Mouse (Mus musculus) midbrain, embryonic 15.5 days (tissue): ENCODE measurements at regions not wholly inside any gene's neighbourhood (a gene's known extent, or its start where the extent isn't known, plus 50 kb on each side); places are given as distances from the start of the nearest gene placed in this dataset.
A peak's percentile ranks its signal among the peaks of the same experiment; 100 is the strongest.

Source experiments
- ATAC-seq: fragments of 200-750 bp; cut with Nextera tagmentation; replicated peaks from 2 replicates; pipeline ENCODE4 v1.8.0; 2017; ENCODE audit warnings: moderate TSS enrichment
- H3K27ac ChIP-seq: fragments of 300-500 bp; sonication (generic); 2 replicates; pipeline ENCODE4 v1.5.1; 2015; ENCODE audit warnings: mild to moderate bottlenecking, inconsistent platforms
- H3K27me3 ChIP-seq: fragments of 300-500 bp; sonication (generic); replicated peaks from 2 replicates; pipeline ENCODE4 v1.6.1; 2015; ENCODE audit warnings: inconsistent platforms
- H3K36me3 ChIP-seq: fragments of 300-500 bp; sonication (generic); replicated peaks from 2 replicates; pipeline ENCODE4 v1.6.1; 2015; ENCODE audit warnings: inconsistent platforms
- H3K4me1 ChIP-seq: fragments of 300-500 bp; sonication (generic); 2 replicates; pipeline ENCODE4 v1.6.1; 2015; ENCODE audit warnings: inconsistent platforms
- H3K4me2 ChIP-seq: fragments of 300-500 bp; sonication (generic); 2 replicates; pipeline ENCODE4 v1.6.1; 2015; ENCODE audit warnings: inconsistent platforms, mild to moderate bottlenecking, moderate library complexity
- H3K4me3 ChIP-seq: fragments of 300-500 bp; sonication (generic); 2 replicates; pipeline ENCODE4 v1.5.1; 2015; ENCODE audit warnings: mild to moderate bottlenecking, inconsistent platforms
- H3K9ac ChIP-seq: fragments of 300-500 bp; sonication (generic); 2 replicates; pipeline ENCODE4 v1.6.1; 2015; ENCODE audit warnings: mild to moderate bottlenecking, inconsistent platforms
- H3K9me3 ChIP-seq: fragments of 300-500 bp; sonication (generic); 2 replicates; pipeline ENCODE4 v1.6.1; 2016; ENCODE audit warnings: inconsistent platforms
- WGBS: fragments of 180-500 bp; shearing (Covaris S2); methylation state at CpG from one replicate; pipeline ENCODE4 v1.1.7; 2015; ENCODE audit warnings: mixed read lengths; 5-methylcytosine and 5-hydroxymethylcytosine counted together

DNA sequence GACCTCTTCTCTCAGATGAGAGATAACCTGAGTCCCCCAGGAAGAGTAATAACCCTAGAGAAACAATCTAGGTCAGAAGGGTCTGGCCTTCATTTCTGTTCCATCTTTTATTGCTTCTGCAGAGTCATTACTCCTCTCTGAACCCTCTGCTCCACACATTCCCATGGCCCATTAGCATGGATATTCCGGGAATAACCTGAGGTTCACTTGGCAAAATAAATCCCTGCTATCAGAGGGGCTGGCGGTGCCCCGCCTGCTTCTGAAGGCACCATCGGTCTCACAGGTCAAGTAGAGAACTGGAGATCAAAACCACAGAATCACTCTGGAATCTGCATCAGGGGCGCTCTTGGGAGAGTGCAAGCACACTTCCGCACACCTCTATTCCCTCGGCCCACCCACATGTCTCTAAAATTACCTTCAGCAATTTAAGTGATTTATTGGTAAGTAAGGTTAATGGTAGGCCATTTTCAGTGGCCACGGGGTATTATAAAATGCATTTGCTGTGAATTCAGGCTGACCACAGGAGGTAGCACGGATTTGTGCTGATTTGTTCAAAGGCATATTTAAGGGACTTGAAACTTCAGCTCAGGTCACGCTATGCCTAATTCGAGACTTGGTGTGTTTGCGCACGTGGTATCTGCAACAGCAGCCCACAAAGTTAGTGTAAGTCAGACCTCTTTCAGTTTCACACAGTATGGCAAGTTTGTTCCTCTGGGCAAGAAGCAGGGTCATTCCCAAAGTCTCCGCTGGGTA lies 243.4 kb upstream of the Adcy2 start:
- Histone ChIP-seq H3K9me3 (no peaks in the 10 kb centered on the region), H3K27me3 (no peaks in the 10 kb centered on the region), H3K4me1 (no peaks in the 10 kb centered on the region), H3K36me3 (no peaks in the 10 kb centered on the region), H3K4me2 (no peak overlapping the region), H3K4me3 (no peak overlapping the region), H3K9ac (no peak overlapping the region), H3K27ac (no peak overlapping the region)
- 86% methylated on average over 14 of the region's 14 CpGs for WGBS
- no peak for ATAC-seq

DNA sequence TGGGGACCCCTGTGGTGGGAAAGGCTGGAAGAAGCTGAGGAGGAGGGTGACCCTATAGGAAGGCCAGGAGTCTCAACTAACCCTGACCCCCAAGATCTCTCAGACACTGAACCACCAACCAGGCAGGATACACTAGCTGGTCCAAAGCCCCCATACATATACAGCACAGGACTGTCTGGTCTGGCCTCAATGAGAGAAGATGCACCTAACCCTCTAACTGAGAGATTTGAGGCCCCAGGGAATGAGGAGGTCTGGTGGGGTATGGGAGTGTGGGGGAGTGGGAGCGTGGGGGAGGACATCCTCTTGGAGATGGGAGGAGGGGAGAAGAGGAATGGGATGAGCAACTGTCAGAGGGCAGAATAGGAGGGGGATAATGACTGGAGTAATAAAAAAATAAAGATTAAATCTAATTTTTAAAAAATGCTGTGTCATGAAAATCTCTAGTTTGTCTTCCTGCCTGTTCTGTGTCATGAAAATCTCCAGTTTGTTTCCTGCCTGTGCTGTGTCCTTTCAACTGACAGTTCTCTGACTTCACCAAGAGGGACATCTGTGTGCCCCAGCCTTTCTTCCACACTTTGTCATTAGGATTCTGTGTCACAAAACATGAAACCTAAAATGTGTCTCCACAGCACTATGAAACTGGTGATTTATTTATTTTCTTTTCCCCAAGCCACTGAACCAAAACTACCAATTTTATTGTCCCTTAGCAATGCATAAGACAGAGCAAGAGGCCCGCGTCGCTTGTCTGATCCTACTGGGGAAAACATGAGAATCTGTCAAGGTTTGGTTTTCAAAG lies 251.2 kb upstream of the Adcy2 start:
- no peak overlapping the region for H3K4me3 ChIP-seq

DNA sequence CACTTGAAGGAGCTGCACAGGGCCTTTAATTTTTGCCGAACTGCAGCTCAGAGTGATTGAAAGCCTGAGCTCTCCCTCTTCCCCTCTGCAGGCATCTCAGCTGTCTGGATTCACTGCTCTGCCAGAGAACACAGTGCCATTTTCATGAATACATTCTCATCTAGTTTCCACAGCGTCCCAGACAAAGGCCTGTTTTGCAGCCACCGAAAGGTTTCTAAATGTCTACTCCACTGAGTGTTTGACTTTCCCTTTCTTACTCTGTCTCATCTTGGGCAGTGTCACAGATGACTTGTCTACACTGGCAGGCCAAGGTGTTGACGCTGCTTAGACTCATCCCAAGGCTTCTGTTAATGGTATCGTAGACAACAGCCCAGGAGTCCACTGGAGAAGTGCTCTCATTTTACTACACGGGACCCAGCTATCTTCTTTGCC lies 251.8 kb upstream of the Adcy2 start:
- Histone ChIP-seq H3K9ac (no peak overlapping the region), H3K4me1 (no peaks in the 10 kb centered on the region), H3K27me3 (no peaks in the 10 kb centered on the region), H3K27ac (no peak overlapping the region; the same call in 1 of the 2 replicates), H3K36me3 (no peaks in the 10 kb centered on the region), H3K9me3 (no peaks in the 10 kb centered on the region), H3K4me3 (no peak overlapping the region), H3K4me2 (no peak overlapping the region)
- 67% methylated on average over 6 of the region's 6 CpGs for WGBS
- ATAC-seq: peak; percentile 29

More for the DNA sequence above, 251.2 kb upstream of the Adcy2 start:
- Histone ChIP-seq H3K9me3 (no peaks in the 10 kb centered on the region), H3K36me3 (no peaks in the 10 kb centered on the region), H3K4me1 (no peaks in the 10 kb centered on the region), H3K27me3 (no peaks in the 10 kb centered on the region), H3K4me2 (no peak overlapping the region), H3K27ac (no peak overlapping the region; the same call in 1 of the 2 replicates), H3K9ac (no peak overlapping the region)
- ATAC-seq: no peak
- 84% methylated on average over 4 of the region's 4 CpGs for WGBS

DNA sequence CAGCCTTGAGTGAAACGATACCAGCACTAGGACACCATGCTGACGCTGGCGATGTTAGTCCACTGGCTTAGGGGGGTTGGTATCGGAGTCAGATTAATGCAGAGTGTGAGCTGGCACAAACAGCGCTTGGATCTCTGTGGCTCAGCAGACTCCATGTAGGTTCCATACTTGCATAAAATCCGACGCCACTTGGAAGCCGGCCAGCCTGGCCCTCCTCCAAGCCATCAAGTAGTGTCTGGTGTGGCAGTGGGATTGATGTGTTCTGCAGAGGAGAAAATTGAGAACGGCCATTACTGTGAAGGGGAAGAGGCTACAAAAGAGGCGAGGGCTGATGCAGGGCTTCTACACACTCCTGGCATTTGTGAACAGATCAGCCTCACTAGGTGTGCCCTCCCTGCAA lies 253.0 kb upstream of the Adcy2 start:
- Histone ChIP-seq H3K9ac (no peak overlapping the region), H3K36me3 (no peaks in the 10 kb centered on the region), H3K4me1 (no peaks in the 10 kb centered on the region), H3K4me3 (no peak overlapping the region), H3K27ac (no peak overlapping the region), H3K27me3 (no peaks in the 10 kb centered on the region), H3K4me2 (no peak overlapping the region), H3K9me3 (no peaks in the 10 kb centered on the region)
- 73% methylated on average over 10 of the region's 10 CpGs for WGBS
- ATAC-seq: peak; percentile 86

- no peaks in the 10 kb centered on the region for H3K4me1 ChIP-seq
- no peak overlapping the region for H3K27ac ChIP-seq
- H3K36me3 ChIP-seq: no peaks in the 10 kb centered on the region
- no peak overlapping the region for H3K9ac ChIP-seq
- no peak overlapping the region for H3K4me3 ChIP-seq
- peak; percentile 69 for ATAC-seq
- H3K9me3 ChIP-seq: no peaks in the 10 kb centered on the region
- no peaks in the 10 kb centered on the region for H3K27me3 ChIP-seq
- H3K4me2 ChIP-seq: no peak overlapping the region
- 45% methylated on average over 5 of the region's 5 CpGs for WGBS
These were observed 261.1 kb upstream of the Adcy2 start for GRCm38 (mm10) chr13:69260485-69260884.

- peak; percentile 65; the same call in 1 of the 2 replicates for ATAC-seq
- Histone ChIP-seq H3K36me3 (no peaks in the 10 kb centered on the region), H3K27me3 (no peaks in the 10 kb centered on the region), H3K4me3 (no peak overlapping the region), H3K27ac (no peak overlapping the region), H3K4me2 (no peak overlapping the region), H3K9me3 (no peaks in the 10 kb centered on the region), H3K4me1 (no peaks in the 10 kb centered on the region), H3K9ac (no peak overlapping the region)
- WGBS: 52% methylated on average over 4 of the region's 4 CpGs
These were observed 261.6 kb upstream of the Adcy2 start for GRCm38 (mm10) chr13:69260972-69261371.

- Histone ChIP-seq H3K4me3 (no peak overlapping the region), H3K36me3 (no peaks in the 10 kb centered on the region), H3K4me1 (no peaks in the 10 kb centered on the region), H3K9me3 (no peaks in the 10 kb centered on the region), H3K4me2 (no peak overlapping the region), H3K27ac (no peak overlapping the region), H3K27me3 (no peaks in the 10 kb centered on the region), H3K9ac (no peak overlapping the region)
- no peak for ATAC-seq
- WGBS: 79% methylated on average over 3 of the region's 3 CpGs
These were observed 264.4 kb upstream of the Adcy2 start for GRCm38 (mm10) chr13:69263722-69264121.

DNA sequence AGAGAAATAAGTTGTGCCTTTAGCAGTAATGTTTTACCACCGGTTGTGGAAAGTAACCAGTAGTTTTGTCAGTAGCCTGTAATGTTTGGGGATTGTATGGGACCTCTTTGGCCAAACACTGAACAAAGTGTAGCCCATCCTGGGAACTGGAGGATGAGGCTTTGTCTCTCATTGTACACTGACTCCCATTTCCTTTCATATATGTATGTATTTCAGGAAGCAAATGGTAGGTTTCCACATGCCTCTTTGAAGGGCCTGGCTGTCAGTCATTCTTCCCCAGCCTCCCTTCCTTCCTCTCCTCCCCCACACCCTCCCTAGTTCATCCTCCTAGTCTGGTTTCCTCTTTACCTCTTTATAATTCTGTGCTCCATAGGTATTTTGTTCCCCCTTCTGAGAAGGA lies 266.7 kb upstream of the Adcy2 start:
- Histone ChIP-seq H3K27ac (no peak overlapping the region), H3K4me2 (no peak overlapping the region), H3K4me3 (no peak overlapping the region), H3K27me3 (no peaks in the 10 kb centered on the region), H3K4me1 (no peaks in the 10 kb centered on the region), H3K9me3 (no peaks in the 10 kb centered on the region), H3K9ac (no peak overlapping the region), H3K36me3 (no peaks in the 10 kb centered on the region)
- ATAC-seq: no peak
- WGBS: 72% methylated on average over 1 of the region's 1 CpGs

- Histone ChIP-seq H3K27me3 (no peaks in the 10 kb centered on the region), H3K4me2 (no peak overlapping the region), H3K9me3 (no peaks in the 10 kb centered on the region), H3K36me3 (no peaks in the 10 kb centered on the region), H3K9ac (no peak overlapping the region), H3K4me3 (no peak overlapping the region), H3K27ac (no peak overlapping the region), H3K4me1 (no peaks in the 10 kb centered on the region)
- 54% methylated on average over 3 of the region's 3 CpGs for WGBS
- no peak for ATAC-seq
These were observed 261.0 kb upstream of the Nsun2 start for GRCm38 (mm10) chr13:69272506-69272905.

GRCm38 (mm10) chr13:69279647-69280046 lies 253.9 kb upstream of the Nsun2 start:
- Histone ChIP-seq H3K4me2 (no peak overlapping the region), H3K4me1 (no peaks in the 10 kb centered on the region), H3K9ac (no peak overlapping the region), H3K36me3 (no peaks in the 10 kb centered on the region), H3K27ac (no peak overlapping the region), H3K27me3 (no peaks in the 10 kb centered on the region), H3K9me3 (no peaks in the 10 kb centered on the region), H3K4me3 (no peak overlapping the region)
- 81% methylated on average over 8 of the region's 8 CpGs for WGBS
- ATAC-seq: no peak

- WGBS: 92% methylated on average over 1 of the region's 1 CpGs
- Histone ChIP-seq H3K9ac (no peak overlapping the region), H3K4me1 (no peaks in the 10 kb centered on the region), H3K9me3 (no peaks in the 10 kb centered on the region), H3K4me3 (no peak overlapping the region), H3K36me3 (no peaks in the 10 kb centered on the region), H3K27ac (no peak overlapping the region), H3K4me2 (no peak overlapping the region), H3K27me3 (no peaks in the 10 kb centered on the region)
- no peak for ATAC-seq
These were observed 239.1 kb upstream of the Nsun2 start for GRCm38 (mm10) chr13:69294483-69294882.

DNA sequence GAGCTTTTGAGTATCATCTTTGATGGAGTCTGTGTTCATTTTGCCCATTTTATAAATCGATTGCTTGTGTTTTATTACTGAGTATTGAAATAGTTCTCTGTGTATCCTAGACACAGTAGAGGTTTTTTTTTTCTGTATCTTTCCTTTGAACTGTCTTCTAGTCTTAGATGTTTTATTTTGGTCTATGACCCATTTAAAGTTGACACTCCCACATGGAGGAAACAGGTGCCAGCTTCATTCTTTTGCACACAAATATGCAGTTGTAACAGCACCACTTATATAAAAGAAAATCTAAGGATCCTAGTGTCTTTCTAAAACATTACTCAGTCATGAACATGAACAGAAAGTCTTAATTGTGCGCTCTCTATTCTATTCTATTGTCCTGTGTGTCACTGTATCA lies 230.2 kb upstream of the Nsun2 start:
- H3K27ac ChIP-seq: no peak overlapping the region
- ATAC-seq: no peak
- no peaks in the 10 kb centered on the region for H3K4me1 ChIP-seq
- H3K4me3 ChIP-seq: no peak overlapping the region
- no peaks in the 10 kb centered on the region for H3K36me3 ChIP-seq
- no peak overlapping the region for H3K9ac ChIP-seq
- WGBS: 93% methylated on average over 2 of the region's 2 CpGs
- H3K27me3 ChIP-seq: no peaks in the 10 kb centered on the region
- H3K4me2 ChIP-seq: no peak overlapping the region
- no peaks in the 10 kb centered on the region for H3K9me3 ChIP-seq
